Mouse (Mus musculus) embryo, embryonic 11 days (tissue): ENCODE results near the gene Scaper.

ENCODE experiments used
- DNase-seq: peaks from one replicate; pipeline ENCODE4 v3.0.0-alpha.2; 2015

Scaper gene

DNA sequence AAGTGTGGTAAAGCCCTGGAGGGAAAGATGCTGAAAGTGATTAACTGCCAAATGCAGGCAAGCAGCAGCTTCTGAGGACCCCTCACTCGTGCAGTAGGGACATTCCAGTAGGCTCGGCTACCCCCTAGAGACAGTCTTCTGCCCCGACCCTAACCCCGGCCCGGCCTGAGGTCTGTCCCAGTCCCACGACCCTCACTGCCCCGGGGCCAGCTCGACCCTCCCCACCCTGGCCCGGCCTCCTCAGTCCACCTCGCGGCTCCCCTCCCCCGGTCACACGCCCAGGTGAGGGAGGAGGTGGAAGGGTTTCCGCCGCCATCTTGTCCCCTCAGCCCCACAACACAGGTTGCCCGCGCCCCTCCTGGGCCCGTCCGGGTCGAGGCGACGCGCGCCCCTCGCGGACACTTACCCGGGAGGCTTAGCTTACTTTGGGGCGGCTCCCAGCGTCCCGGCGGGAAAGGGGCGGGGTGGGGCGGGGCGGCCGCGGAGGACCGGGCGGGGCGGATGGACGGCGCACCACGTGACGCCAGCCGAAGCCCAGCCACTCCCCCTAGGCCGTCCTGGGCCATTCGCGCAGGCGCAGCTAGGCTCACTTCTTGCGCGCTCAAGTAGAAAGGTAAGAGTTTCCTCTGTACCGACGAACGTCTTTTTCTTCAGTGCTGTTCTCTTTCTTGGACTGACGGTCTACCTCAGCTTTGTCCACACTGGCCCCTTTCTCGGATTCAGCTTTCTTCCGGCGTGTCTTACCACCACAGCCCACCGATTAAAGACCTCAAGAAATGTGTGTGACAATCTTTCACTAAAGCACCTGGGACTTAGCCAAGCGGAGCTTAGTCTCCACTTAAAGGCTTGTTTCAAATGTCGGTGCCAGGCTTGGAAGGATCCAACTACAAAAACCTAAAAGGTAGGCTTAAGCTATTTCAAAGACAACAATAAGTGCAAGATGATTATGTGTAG is at the start of gene Scaper:
Gene Scaper, minus strand, starts transcription at position 456 of the 954 bp plus-strand sequence.
- peak; percentile 96 for DNase-seq

DNA sequence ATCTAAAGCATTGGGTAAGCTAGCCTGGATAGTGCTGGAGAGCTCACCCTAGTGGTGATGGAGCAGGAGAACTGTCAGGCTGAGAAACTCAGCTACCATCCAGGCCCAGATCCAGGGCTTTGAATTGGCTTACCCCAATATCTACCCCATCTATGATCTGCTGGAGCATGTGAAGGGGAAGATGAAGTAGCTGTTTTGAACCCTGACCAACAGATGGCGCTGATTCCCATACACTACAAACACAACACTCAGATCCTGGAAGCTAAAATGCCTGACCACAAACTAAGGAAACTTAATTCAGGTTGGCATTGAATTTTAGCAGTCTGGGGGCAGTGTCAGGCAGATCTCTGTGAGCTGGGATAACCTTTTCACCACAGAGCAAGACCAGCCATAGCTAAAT is 8.9 kb upstream of the Scaper start:
- peak; percentile 17 for DNase-seq

DNA sequence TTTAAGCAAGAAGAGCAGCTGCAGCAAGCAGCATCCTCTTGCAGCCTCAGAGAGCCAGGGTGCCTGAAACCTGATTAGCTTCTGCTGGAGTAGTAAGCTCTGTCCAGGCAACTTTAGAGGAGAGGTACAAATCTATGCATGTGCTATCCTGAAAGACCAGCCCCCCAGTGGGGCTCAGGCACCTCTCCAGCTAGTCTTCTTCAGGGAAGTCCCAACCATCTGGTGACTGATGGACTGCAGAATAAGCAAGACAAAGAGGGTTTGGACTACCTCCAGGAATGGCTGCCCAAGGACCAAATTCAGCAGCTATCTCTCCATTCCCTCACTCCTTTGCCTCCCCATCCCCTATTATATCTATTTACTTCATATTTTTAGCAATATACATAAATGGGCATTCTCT is 3.4 kb upstream of the Scaper start:
- no peak for DNase-seq

DNA sequence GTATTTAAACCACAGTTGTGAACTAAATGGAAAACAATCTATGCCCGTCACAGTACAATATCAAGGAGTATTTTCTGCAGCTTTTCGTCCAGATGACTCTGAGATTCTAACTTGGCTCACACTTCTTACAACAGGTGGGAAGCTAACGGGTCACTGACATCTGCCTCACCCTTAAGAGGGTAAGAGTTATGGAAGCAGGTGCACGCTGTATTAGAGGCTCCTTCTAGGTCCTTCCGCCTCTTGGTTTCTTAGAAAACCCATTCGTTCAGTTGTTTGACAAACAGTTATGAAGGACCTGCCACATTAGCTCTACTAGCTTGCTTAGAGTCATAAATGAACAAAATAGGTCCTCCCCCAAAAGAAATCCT is 683 bp upstream of the Scaper start:
- no peak for DNase-seq

DNA sequence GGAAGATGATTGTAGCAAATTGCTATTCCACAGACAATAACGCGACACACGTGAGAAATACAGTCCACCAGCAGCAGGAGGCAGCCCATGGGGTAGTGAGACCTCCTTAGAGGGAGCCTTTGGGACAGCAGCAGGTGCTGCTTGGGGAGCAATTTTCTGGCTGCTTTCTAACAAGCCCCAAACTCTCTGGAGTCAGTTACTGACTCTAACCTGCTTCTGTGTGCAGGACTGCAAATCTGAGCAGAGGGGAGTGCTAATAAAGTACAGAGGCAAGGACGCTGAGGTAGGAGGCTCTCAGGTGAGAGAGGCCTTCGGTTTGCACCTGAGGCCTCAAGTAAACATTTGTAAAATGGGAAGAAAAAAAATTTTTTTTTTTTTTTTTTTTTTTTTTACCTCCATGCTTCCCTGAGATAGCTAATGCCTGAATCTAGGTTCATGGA is 675 bp downstream of the Scaper start:
- peak; percentile 13 for DNase-seq

DNA sequence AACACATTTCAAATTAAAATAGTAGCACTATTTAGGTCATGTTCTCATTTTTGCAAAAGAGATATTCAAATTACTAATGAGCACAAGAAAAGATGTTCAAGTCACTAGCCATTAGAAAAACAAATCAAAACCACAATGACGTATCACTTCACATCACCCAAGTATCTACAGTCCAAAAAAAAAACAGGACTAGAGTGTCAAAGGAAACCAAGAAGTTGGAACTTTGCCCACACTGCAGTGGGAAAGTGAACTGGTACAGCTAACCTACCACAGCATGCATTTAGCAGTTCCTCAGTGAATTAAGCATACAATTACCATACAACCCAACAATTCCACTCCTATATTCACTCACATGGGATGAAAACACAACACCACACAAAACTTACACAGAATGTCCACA is 5.4 kb downstream of the Scaper start:
- DNase-seq, result no peak

DNA sequence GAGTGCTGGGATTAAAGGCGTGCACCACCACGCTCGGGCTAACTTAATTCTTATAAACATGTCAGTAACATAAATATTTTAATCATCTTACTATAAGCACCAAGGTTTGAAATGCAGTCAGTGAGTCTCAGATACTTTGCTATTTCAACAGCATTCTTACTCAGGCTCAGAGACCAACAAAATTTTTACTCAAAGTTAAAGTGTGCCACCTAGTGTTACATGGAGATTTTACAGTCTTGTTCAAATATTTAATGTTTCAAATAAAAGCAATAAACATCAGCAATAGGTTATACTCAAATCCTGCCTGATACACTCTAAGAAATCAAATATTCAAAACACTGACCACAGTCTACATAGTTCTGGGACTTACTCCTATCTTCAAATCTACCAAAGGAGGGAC is 19.3 kb downstream of the Scaper start:
- DNase-seq, result peak; percentile 65

DNA sequence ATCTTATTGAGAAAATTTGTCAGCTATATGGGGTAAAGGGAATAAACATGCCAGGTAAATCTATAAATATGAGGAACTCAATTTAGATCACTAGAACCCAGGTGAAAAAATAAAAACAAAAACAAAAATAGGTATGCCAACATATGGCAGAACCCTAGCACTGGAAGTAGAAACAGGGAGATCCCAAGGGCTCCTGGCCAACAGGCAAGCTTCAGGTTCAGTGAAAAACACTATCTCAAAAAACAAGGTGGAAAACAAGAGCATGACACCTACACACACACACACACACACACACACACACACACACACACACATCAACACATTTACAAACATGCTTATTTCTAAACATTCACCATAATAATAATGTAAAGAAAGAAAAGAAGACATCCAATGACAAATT is 21.2 kb downstream of the Scaper start:
- no peak for DNase-seq

DNA sequence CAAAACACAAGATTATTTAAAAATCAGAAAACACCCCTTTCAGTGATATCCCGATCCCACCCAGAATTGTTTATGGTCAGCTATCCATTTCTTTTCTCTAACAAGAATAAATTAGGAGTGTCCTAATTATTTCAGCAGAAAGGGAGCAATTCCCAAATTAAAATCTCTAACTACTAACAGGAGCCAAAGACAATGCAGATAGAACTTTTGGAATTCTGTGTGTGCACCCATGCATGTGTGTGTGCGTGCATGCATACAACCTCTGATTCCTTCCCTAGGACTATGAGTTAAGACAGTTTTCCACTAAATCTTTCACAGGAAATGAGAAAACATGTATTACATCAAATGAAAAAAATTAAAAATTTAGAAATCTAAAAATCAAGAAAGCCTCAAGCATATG is 26.4 kb downstream of the Scaper start:
- no peak for DNase-seq

DNA sequence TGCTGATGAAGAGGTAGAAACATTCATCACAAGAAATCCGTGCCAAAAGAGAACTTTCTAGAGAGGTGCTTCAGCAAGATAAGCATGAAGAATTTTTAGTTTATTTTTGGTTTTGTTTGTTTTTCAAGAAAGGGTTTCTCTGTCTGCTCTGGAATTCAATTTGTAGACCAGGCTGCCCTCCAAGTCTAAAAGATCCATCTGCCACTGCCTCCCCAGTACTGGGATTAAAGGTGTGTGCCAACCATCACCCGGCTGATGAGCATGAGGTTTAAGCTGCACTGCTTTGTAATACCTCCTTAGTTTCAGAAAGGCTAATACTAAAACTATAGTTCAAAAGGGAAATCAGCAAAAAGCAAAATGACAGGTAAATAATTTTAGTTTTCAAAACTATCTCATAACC is 35.0 kb downstream of the Scaper start:
- DNase-seq, result no peak

DNA sequence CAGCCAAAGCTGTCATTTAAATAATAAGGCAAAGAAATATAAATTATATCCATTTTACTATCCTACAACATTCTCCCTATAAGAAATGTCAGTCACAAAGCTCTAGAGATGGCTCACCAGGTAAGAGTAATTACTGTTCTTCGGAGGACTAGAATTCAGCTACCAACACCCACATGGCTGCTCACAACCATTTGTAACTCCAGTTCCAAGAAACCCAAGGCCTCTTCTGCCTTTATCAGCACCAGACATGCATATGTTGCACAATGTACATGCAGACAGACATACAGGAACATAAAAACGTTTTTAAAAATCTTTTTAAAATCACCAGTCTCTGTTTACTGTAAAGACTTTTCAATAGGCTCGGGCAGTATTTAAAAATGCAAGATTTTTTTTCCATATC is 36.3 kb downstream of the Scaper start:
- DNase-seq, result no peak

DNA sequence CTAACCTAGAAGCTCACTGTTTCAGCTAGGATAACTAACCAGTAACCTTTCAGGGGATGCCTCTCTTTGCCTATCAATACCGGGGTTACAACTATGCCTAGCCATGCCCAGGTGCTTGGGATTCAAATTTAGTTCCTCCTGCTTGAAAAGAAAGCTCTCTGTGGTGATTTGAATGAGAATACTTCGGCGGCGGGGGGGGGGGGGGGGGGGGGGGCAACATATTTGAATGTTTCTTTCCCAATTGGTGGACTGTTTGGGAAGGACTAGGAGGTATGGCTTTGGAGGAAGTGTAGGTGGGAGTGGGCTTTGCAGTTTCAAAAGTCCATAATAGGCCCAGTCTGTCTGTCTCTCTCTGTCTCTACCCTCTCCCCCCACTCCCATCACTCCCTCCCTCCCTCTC is 37.4 kb downstream of the Scaper start:
- DNase-seq, result no peak

DNA sequence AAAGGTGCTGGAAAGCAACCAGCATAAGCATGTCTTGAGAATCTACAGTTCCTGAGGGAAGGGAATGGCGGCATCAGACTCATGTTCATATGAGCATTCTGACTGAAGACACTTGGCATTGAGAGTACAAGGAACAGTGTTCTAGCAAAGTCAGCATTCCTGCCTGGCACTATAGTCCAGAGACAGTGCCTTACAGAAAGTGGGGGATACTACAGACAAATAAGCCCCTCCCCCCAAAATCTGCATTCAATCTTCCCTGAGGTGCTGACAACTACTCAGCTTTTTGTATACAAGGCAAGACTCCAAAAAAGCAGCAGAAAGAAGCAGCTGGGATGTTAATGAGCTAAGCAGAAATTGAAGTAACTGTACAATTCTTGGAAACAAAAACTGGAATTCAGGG is 59.9 kb downstream of the Scaper start:
- peak; percentile 0 for DNase-seq

DNA sequence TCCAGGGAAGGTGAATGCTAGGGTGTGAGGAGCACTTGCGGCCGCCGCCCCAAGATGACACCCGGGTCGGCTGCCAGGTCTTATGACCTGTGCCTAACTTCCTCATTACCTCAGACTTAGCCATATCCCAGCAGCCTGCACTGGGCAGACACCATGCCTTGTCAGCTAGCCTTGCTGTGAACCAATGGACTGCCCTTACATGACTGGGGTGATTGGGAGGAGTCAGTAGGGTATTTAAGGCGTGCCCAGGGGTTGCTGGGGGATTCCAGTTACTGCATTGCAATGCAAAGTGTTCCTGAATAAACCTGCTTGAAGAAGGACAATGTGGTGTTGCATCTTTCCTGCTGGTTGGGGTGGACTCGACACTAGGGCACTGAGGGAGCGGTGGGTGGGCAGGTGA is 148.5 kb downstream of the Scaper start:
- no peak for DNase-seq

DNA sequence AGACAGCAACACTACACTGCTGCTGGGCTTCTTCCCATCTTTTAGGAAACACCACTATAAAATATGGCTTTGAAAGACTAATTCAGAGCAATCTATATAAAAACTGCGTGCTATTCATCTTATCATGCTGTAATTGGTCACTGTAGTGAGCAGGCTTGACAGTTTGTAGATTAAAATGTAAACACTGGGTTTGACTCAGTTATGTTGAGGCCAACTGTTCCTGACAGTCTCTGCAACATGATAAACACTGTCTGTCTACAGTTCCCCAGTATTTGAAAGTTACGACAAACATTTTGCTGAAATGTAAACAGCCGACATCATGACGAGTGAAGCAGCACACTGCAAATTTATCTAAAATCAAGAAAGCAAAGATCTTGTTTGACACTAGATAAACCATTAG is 225.9 kb downstream of the Scaper start:
- no peak for DNase-seq

DNA sequence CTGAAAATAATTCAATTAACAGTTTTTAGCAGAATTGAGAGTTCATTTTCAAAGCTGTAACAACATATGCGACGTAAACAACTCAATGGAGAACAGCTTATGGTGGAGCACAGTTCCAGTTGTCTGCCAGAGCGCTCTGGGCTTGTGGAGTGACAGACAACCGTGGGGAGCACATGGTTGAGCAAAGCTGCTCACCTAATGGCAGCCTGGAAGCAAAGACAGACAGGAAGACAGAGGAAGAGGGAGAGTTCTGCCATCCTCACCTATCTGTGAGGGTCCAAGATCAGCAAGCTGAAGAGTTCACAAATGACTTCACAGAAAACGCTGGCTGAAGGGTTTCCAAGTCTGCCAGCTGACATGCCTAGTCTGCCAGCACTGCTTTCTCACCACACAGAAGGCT is 227.4 kb downstream of the Scaper start:
- no peak for DNase-seq

DNA sequence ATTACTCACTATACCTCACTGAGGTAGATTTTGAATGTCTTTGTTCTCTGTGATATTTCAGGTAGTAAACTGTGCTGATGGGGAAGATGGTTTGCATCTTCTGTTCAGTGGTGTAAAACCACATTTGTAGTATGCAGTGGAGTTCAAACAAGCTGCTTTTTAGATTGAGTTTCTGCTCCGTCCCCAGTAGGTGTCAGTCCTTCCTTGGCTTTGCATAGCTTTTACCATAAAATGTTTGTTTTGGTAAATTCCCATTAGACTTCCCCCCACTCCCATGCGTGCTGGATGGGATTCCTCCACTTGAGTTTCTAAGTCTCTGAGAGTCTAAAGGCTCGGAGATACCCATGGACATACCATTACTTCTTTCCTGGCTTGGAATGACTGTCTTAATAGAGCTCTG is 231.3 kb downstream of the Scaper start:
- no peak for DNase-seq

DNA sequence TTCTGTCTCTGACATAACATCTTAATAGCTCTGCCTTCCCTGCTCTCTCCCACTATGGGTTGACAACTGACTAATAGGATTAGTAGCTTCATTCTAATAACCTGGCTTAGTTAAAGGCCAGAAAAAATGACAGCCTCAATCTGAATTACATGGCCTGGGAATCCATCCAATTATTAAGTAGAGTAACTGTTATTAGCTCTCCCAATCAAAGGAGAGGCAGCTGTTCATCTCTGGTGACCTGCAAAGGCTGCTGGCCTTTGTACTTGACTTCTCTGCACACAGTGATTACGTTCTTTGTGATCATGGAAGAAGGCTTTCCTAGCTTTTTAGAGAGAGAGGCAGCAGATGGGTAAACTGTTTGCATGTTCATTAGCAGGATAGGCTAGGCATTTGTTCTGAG is 242.6 kb downstream of the Scaper start:
- no peak for DNase-seq

DNA sequence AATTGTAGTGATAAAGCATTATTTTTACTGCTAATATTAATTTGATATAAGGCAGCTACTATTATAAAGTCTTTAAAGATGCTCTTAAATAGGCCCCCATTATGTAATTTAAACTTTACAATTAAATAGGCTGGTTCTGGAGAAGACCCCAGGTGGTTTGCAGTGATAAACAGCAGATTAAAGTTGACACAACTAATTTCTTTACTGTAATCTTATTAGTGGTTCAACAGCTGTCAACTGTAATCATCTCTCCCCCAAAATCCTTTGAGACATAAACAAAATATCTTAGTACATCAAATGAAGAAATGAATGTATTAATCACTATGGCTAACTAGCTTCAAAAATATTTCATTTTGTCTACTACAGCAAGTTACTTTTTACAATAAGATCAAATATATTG is 260.8 kb downstream of the Scaper start:
- no peak for DNase-seq

DNA sequence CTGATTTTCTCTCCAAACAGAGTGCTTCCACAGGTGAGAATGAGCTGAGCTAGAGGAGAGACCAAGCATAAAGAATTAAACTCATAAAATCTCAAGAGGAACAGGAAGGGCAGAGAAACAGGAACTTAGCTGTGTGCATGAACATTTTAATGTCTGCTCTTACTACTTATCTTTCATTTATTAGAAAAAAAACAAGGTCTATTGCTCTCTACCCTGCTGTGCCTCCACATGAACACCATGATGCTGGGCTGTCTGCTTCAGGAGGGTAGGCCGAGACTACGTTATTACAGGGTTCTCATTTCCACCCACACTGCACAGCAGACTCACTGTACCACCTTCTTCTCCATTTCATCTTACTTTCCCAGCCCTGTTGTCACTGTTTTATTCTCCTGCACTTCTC is 291.5 kb downstream of the Scaper start:
- no peak for DNase-seq

DNA sequence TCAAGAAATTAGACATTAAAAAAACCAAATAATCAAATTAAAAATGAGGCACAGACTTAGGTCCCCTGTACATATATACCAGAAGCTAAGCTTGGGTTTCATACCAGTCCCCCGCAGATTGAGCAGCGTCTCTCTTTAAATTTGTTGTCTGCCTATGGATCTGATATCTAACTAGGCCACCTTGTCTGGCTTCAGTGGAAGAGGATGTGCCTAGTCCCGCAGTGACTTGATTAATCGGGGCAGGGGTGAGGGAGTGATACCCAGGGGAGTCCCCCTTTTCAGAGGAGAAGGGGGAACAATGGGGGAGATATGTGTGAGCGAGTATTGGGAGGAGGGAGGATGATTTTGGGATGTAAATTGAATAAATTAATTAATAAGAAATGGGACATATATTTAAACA is 310.9 kb downstream of the Scaper start:
- DNase-seq, result no peak

DNA sequence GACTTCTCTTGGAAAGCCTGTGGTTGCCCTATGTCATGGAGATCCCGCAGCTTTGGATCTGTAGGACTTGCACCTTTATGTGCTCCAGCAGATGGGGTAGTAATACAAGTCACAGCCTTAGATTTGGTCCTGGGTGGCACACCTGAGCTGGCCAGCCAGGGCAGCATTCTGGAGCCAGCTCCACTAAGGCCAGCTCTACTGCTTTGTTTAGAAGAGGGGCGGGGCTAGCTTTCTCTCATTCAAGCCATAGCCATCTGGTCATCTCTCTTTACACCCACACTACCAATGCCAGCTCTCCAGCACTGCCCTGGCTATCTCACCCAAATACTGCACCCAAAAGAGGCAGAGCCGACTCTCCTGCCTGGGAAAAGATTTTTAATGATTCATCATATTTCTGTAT is 323.2 kb downstream of the Scaper start:
- DNase-seq, result no peak

DNA sequence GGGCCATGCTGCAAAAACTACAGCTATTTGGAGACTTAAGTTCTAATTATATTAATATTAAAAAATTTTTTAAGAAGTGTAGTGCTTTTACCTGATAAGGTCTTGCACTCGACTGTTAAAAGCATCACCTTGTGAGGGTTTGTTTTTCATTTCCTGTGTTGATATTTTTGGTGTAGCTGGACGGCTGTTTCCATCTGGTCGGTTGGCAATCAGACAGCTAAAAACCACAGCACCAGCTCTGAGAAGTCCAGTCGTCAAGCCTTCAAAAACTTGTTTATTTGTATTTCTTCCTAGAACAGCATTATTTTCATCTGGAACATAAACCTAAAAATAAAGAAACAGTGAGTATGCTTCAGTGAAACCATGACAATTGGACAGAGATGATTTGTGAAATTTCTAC is 328.2 kb downstream of the Scaper start:
- DNase-seq, result no peak

DNA sequence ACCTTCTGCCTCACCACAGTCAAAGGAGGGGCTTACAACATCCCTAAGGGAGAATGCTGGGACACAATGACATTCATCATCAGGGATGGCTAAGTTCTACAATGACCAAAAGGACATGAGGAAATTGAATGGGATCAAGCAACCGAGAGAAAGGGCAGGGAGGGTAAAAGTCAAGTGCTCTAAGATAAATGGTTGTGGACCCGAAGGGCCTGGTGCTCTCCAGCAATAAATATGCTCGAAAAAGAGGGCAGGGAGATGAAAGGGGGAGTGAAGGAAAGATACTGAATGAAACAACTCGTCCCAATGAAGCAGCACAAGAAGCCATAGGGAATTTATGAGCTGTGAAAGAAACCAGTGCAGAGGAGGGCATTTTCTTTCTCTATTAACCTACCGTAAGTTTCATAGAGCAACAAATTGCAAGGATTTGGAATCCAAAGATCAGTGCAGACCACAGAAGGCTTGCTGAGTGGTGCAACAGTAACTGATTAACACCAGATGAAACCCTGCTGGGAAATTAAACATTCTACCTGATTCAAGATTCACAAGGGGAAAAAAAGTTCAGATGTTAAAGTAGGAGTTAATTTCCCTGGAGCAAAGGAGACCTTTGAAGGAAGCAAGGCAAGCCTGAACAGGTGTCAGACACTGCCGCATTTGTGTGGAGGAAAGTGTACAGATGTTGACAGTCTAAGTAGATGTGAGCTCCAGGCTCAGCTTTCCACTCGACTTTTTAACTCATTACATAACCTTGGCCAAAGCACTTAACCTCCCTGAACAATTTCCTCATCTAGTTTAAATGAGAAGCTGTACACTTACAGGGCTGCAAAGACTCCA is 329.0 kb downstream of the Scaper start:
- DNase-seq, result peak; percentile 37
